Mouse (Mus musculus) heart, postnatal 10 days (tissue): ENCODE results near the gene Gm11487. TPM values are rescaled to one million over a fixed set of nuclear protein-coding genes. Genes with fewer than 3 reads are reported as not detected.
"Not testable (repeated sequence)": the region's sequence is repeated elsewhere in the genome, so short reads cannot be mapped to it uniquely, and the experiment has no call there.

Experiments used
- DNase-seq, 2 experiments: peaks; one replicate each; pipeline ENCODE4 v3.0.0; 2021
- intact Hi-C: fragments of 180-260 bp; cut with DNase I; formaldehyde crosslinking; loops from one replicate; pipeline ENCODE4 v1.15.1; 2025
- total RNA-seq, 2 experiments: library from RNA; stranded (reverse); gene quantifications; 2 replicates each; pipeline ENCODE4 v1.2.3; 2021

Gene Gm11487
- not detected for total RNA-seq

DNA sequence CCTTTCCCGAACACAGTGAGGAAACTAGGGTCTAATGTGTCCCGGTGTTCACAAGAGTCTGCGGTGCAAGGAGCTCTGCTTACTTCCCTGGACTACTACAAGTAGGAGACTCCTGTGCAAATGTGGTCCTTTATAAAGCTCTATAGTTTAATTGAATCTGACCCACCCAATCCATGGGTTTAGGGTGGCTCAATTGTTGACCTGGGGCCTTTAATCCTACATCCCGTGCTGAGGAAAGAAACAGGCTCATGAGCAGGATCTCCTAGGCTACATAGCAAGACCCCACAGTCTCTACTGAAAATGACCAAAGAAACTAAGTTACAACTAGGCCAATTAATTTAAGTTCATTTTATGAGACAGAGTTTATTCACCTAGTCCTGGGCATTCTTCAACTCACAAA lies at the start of gene Gm11487:
TSS of gene Gm11487 (minus strand) at position 101 of the 400 bp plus-strand sequence.
- intact Hi-C loops, DNase-seq: not testable (repeated sequence)

DNA sequence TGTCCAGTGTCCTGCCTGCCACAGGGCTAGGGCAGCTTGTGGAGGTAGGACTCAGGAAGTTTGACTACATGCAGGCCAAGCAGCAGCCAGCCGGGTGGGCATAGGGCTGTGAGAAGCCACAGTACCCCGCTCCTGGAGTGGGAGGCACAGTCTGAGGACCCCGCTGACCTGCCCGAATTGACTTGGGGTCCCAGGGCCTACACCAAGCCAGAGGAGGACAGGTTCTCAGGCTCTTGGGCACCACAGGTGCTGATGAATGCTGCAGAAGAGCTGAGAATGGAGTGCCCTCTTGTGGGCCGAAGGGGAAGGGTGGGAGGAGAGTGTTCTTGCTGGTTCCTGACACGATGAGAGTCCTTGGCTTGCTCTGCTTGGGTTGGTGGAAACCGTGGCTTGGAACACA lies 39.8 kb upstream of the Gm11487 start:
- DNase-seq: no peak
- intact Hi-C loops: no loop called here

DNA sequence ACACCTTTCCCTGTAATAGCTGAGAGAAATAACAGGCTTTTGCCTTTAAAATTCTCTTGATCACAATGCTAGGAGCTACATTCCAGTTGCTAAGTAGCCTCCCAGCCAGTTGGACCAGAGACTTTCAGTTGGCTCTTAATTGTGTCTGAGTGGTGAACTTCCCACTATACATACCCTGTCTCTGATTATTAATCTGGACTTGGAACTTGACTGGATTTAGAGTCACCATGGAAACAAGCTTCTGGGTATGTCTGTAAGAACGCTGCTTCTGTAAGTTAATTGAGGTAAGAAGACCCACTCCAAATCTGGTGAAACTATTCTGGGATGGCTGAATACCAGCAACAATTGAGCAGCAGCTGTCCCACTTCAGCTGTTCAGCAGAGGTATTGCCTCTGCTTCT lies 37.7 kb upstream of the Gm11487 start:
- intact Hi-C loops: no loop called here
- DNase-seq: no peak

DNA sequence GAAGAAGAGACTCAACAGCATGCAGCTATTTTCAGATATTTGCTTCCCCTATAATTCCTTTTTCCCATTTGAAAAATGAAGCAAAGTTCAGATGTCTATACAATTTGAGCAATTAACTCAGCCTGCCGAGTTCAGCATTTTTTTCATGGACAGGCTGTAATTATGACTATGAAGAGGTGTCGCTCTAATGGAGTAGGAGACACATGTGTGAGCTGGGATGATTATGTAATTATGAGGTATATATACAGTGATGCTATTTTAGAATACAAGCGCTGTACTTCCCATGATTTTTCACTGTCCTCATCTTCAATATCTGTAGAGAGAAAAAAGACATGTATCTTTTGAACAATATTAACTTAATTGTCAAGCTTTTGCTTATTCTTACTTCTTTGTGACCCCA lies 21.0 kb upstream of the Gm11487 start:
- intact Hi-C loops: no loop called here
- DNase-seq: no peak

DNA sequence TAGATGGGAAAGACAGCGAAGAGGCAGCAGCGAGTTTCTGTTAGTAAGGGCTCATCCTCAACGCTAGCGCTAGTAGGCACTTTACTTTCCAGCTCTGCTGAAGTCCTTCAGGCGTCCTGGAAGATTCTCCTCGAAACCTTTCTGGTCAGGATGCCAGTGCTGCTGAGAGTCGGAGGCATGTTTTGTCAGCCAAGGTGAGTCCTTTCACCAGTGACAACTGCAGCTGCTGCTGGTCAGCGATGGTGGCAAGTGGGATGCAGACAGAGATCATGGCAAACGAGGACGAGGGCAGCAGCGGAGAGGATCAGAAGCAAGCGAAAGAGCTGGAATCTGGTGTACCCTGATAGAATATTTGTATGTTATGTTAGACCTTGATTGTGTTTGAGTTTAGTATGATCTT lies 18.2 kb upstream of the Gm11487 start:
- DNase-seq: no peak
- intact Hi-C loops: no loop called here

DNA sequence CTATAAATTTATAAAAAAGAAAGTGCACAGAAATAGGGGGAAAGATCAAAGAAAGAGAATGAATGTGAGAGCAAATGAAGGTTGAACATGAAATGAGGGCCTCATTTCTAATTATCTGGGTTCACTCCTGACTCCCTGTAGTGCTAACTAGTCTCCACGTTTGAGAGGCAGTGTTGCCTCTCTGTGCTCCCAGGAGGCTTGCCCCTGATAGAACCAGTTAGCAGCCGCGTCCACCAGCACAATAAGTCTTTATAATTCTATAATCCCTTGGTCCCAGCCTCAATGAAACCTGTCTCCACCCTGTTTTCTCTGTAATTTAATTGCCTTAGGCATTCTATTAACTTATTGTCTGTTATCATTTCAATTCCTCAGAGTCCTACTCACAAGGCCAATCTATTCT lies 38.3 kb downstream of the Gm11487 start:
- intact Hi-C loops: no loop called here

More for the DNA sequence above, 38.3 kb downstream of the Gm11487 start:
- DNase-seq: no peak

Other genes starting within 250 kb of the Gm11487 start
- not detected for gene Gm11238, start 202.8 kb upstream of the Gm11487 start, total RNA-seq
- gene Gm11237, start 217.9 kb upstream of the Gm11487 start, total RNA-seq: not detected
- not detected for gene Gm11236, start 233.0 kb upstream of the Gm11487 start, total RNA-seq